Mouse (Mus musculus): Measurements from ENCODE around the gene 2810006K23Rik. TPM values are rescaled to one million over a fixed set of nuclear protein-coding genes. Genes with fewer than 3 reads are reported as not detected.
A peak's percentile ranks its signal among the peaks of the same experiment; 100 is the strongest.

2810006K23Rik gene
- polyA plus RNA-seq, 1 experiment: 7.2 TPM

- H3K79me2 ChIP-seq (ENCODE audit: control insufficient read depth, insufficient read depth): peaks cover 40% of the 10 kb centered on the region
- TF ChIP-seq REST (IDR thresholded peaks at IDR 0.05; ENCODE audit: insufficient read depth, insufficient read length): no peak
- TF ChIP-seq TCF12 (IDR thresholded peaks at IDR 0.05; ENCODE audit: insufficient read depth, poor library complexity, severe bottlenecking): no peak
- TF ChIP-seq MAX (IDR thresholded peaks at IDR 0.05; ENCODE audit: low read depth): no peak
- no peak for TF ChIP-seq USF1 (IDR thresholded peaks at IDR 0.05; ENCODE audit: low read depth)
- no peak for TF ChIP-seq POLR2A (IDR thresholded peaks at IDR 0.05; ENCODE audit: insufficient read length, low read depth)
- H3K4me2 ChIP-seq (ENCODE audit: low read depth): peak overlapping the region; percentile 99
- H3K36me3 ChIP-seq (ENCODE audit: control insufficient read depth, insufficient read depth): peaks cover 16% of the 10 kb centered on the region
- H3K4me3 ChIP-seq: peak overlapping the region; percentile 83
- H3ac ChIP-seq (ENCODE audit: control insufficient read depth, insufficient read length): no peak overlapping the region
- H3K27me3 ChIP-seq (ENCODE audit: control insufficient read depth, insufficient read depth, insufficient read length): no peaks in the 10 kb centered on the region
Measured at GRCm38 (mm10) chr5:124350350-124350749, 22.5 kb downstream of the 2810006K23Rik start.

GRCm38 (mm10) chr5:124351111-124351560 lies 23.2 kb downstream of the 2810006K23Rik start:
- TF ChIP-seq POLR2A (IDR thresholded peaks at IDR 0.05; ENCODE audit: insufficient read length, low read depth) (peak; percentile 96), MYOD1 (IDR thresholded peaks at IDR 0.05; ENCODE audit: control insufficient read depth in 1 of 3, insufficient read length in 2 of 3, low read depth in 2 of 3) (peak; percentile 86 to 99 (median 99)), TCF12 (IDR thresholded peaks at IDR 0.05; ENCODE audit: insufficient read depth, poor library complexity, severe bottlenecking) (peak; percentile 90), REST (IDR thresholded peaks at IDR 0.05; ENCODE audit: insufficient read depth, insufficient read length) (no peak), POLR2AphosphoS2 (IDR thresholded peaks at IDR 0.05; ENCODE audit: insufficient read length, low read depth) (peak; percentile 97), E2F4 (IDR thresholded peaks at IDR 0.05; ENCODE audit: insufficient read depth) (no peak), MYOG (IDR thresholded peaks at IDR 0.05; ENCODE audit: control insufficient read depth in 1 of 3, insufficient read depth in 1 of 3, insufficient read length in 2 of 3, low read depth in 2 of 3) (peak; percentile 97 to 100 (median 99)), USF1 (IDR thresholded peaks at IDR 0.05; ENCODE audit: low read depth) (no peak), TCF3 (IDR thresholded peaks at IDR 0.05; ENCODE audit: insufficient read length, low read depth) (peak; percentile 92)
- Histone ChIP-seq H3K36me3 (ENCODE audit: control insufficient read depth, insufficient read depth) (peaks cover 16% of the 10 kb centered on the region), H3ac (ENCODE audit: control insufficient read depth, insufficient read length) (peak overlapping the region; percentile 95), H3K27me3 (ENCODE audit: control insufficient read depth, insufficient read depth, insufficient read length) (no peaks in the 10 kb centered on the region), H3K4me2 (ENCODE audit: low read depth) (peak overlapping the region; percentile 99), H3K4me3 (peak overlapping the region; percentile 83), H3K79me2 (ENCODE audit: control insufficient read depth, insufficient read depth) (peaks cover 40% of the 10 kb centered on the region)

GRCm38 (mm10) chr5:124351604-124352003 lies 23.7 kb downstream of the 2810006K23Rik start:
- H3ac ChIP-seq (ENCODE audit: control insufficient read depth, insufficient read length): peak overlapping the region; percentile 95
- TF ChIP-seq SRF (IDR thresholded peaks at IDR 0.05; ENCODE audit: control insufficient read depth, insufficient read length, low read depth): no peak
- peak overlapping the region; percentile 83 for H3K4me3 ChIP-seq
- no peaks in the 10 kb centered on the region for H3K27me3 ChIP-seq (ENCODE audit: control insufficient read depth, insufficient read depth, insufficient read length)
- H3K36me3 ChIP-seq (ENCODE audit: control insufficient read depth, insufficient read depth): peaks cover 14% of the 10 kb centered on the region
- H3K4me2 ChIP-seq (ENCODE audit: low read depth): peak overlapping the region; percentile 99
- peaks cover 40% of the 10 kb centered on the region for H3K79me2 ChIP-seq (ENCODE audit: control insufficient read depth, insufficient read depth)

DNA sequence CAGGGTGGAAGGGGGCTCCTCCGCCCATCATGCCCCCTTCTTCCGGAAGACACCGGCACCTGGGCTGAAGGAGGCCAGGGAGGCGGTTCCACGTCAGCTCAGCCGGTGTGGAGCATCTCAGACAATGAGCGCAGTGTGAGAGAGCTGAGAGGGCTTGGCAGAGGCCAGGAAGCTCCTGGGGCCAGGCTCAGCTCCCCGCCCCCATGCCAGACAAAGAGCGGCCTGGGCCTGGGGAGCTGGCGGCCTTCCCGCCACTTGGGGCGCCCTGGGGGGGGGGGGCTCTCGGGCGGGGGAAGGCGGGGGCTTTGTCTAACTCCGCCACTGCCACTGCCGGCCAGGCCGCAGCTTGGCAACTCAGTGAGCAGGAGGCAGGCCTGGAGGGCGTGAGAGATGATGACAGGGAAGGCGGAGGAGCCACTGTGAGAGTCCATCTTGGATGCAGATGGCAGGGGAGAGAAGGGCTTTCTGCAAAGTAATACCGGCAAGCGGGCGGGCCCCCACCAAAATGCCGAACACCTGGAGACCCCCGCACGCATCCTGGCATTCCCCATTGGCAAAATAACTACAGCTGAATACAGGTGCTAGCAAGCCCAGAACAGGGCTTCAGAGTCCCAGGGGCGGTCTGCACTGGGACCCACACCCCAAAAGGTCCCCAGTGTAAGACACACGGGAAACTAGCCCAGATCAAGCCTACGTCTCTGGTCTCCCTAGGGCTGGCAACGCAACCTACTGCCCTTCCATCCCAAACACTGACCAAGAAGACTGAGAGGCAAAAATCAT lies 24.4 kb downstream of the 2810006K23Rik start:
- Histone ChIP-seq H3K27me3 (ENCODE audit: control insufficient read depth, insufficient read depth, insufficient read length) (no peaks in the 10 kb centered on the region), H3ac (ENCODE audit: control insufficient read depth, insufficient read length) (peak overlapping the region; percentile 95), H3K4me3 (peak overlapping the region; percentile 83), H3K4me2 (ENCODE audit: low read depth) (peak overlapping the region; percentile 99), H3K79me2 (ENCODE audit: control insufficient read depth, insufficient read depth) (peaks cover 40% of the 10 kb centered on the region), H3K36me3 (ENCODE audit: control insufficient read depth, insufficient read depth) (peaks cover 12% of the 10 kb centered on the region)
- TF ChIP-seq MAX (IDR thresholded peaks at IDR 0.05; ENCODE audit: low read depth) (no peak), SRF (IDR thresholded peaks at IDR 0.05; ENCODE audit: control insufficient read depth, insufficient read length, low read depth) (no peak), POLR2A (IDR thresholded peaks at IDR 0.05; ENCODE audit: insufficient read length, low read depth) (peak; percentile 85), MYOD1 (IDR thresholded peaks at IDR 0.05; ENCODE audit: control insufficient read depth in 1 of 3, insufficient read length in 2 of 3, low read depth in 2 of 3) (peak in 2 of 3 experiments; percentile 0 to 26), MYOG (IDR thresholded peaks at IDR 0.05; ENCODE audit: control insufficient read depth in 1 of 3, insufficient read depth in 1 of 3, insufficient read length in 2 of 3, low read depth in 2 of 3) (peak in 1 of 3 experiments; percentile 4), TCF12 (IDR thresholded peaks at IDR 0.05; ENCODE audit: insufficient read depth, poor library complexity, severe bottlenecking) (no peak), USF1 (IDR thresholded peaks at IDR 0.05; ENCODE audit: low read depth) (no peak), TCF3 (IDR thresholded peaks at IDR 0.05; ENCODE audit: insufficient read length, low read depth) (no peak), E2F4 (IDR thresholded peaks at IDR 0.05; ENCODE audit: insufficient read depth) (no peak), REST (IDR thresholded peaks at IDR 0.05; ENCODE audit: insufficient read depth, insufficient read length) (peak; percentile 43), POLR2AphosphoS2 (IDR thresholded peaks at IDR 0.05; ENCODE audit: insufficient read length, low read depth) (peak; percentile 67), CEBPB (IDR thresholded peaks at IDR 0.05; ENCODE audit: insufficient read depth, poor library complexity, severe bottlenecking) (no peak)

GRCm38 (mm10) chr5:124353011-124353725 lies 25.3 kb downstream of the 2810006K23Rik start:
- TF ChIP-seq MYOD1 (IDR thresholded peaks at IDR 0.05; ENCODE audit: control insufficient read depth in 1 of 3, insufficient read length in 2 of 3, low read depth in 2 of 3) (no peak), TCF3 (IDR thresholded peaks at IDR 0.05; ENCODE audit: insufficient read length, low read depth) (no peak), CEBPB (IDR thresholded peaks at IDR 0.05; ENCODE audit: insufficient read depth, poor library complexity, severe bottlenecking) (no peak)
- Histone ChIP-seq H3ac (ENCODE audit: control insufficient read depth, insufficient read length) (peak overlapping the region; percentile 95), H3K4me3 (peak overlapping the region; percentile 83), H3K27me3 (ENCODE audit: control insufficient read depth, insufficient read depth, insufficient read length) (no peaks in the 10 kb centered on the region), H3K4me2 (ENCODE audit: low read depth) (peak overlapping the region; percentile 74), H3K79me2 (ENCODE audit: control insufficient read depth, insufficient read depth) (peaks cover 40% of the 10 kb centered on the region), H3K36me3 (ENCODE audit: control insufficient read depth, insufficient read depth) (peaks cover 8% of the 10 kb centered on the region)

All from myocyte (in vitro differentiated cells).